Mouse (Mus musculus) hindbrain, embryonic 16.5 days (tissue): ENCODE measurements around the gene Hs6st3. TPM values are rescaled to one million over a fixed set of nuclear protein-coding genes. Genes with fewer than 3 reads are reported as not detected.

Experiments
- ATAC-seq: fragments of 200-750 bp; cut with Nextera tagmentation; 2 replicates; pipeline ENCODE4 v1.8.0; 2017; ENCODE audit warnings: moderate TSS enrichment, moderate library complexity
- H3K27ac ChIP-seq: fragments of 300-500 bp; sonication (generic); 2 replicates; pipeline ENCODE4 v1.5.1; 2014; ENCODE audit warnings: low read depth, mild to moderate bottlenecking, control low read depth, low read length, moderate library complexity
- H3K27me3 ChIP-seq: fragments of 300-500 bp; sonication (generic); replicated peaks from 2 replicates; pipeline ENCODE4 v1.6.1; 2014; ENCODE audit warnings: low read length; ENCODE audit not compliant: control insufficient read depth, insufficient read depth
- H3K36me3 ChIP-seq: fragments of 300-500 bp; sonication (generic); 2 replicates; pipeline ENCODE4 v1.6.1; 2014; ENCODE audit warnings: mild to moderate bottlenecking, low read length, moderate library complexity, mixed read lengths; ENCODE audit not compliant: control insufficient read depth, insufficient read depth
- H3K4me1 ChIP-seq: fragments of 300-500 bp; sonication (generic); 2 replicates; pipeline ENCODE4 v1.6.1; 2014; ENCODE audit warnings: low read depth, low read length; ENCODE audit not compliant: control insufficient read depth, insufficient read depth
- H3K4me2 ChIP-seq: fragments of 300-500 bp; sonication (generic); 2 replicates; pipeline ENCODE4 v1.6.1; 2014; ENCODE audit warnings: mild to moderate bottlenecking, low read length, control low read depth, moderate library complexity
- H3K4me3 ChIP-seq: fragments of 300-500 bp; sonication (generic); 2 replicates; pipeline ENCODE4 v1.5.1; 2014; ENCODE audit warnings: mild to moderate bottlenecking, low read length, control low read depth, moderate library complexity
- H3K9ac ChIP-seq: fragments of 300-500 bp; sonication (generic); 2 replicates; pipeline ENCODE4 v1.6.1; 2014; ENCODE audit warnings: low read depth, mild to moderate bottlenecking, control low read depth, low read length, moderate library complexity
- H3K9me3 ChIP-seq: fragments of 300-500 bp; sonication (generic); 2 replicates; pipeline ENCODE4 v1.6.1; 2014; ENCODE audit warnings: mild to moderate bottlenecking, low read length, moderate library complexity; ENCODE audit not compliant: control insufficient read depth
- WGBS: fragments of 180-500 bp; shearing (Covaris S2); extraction: QIAGEN DNeasy Blood & Tissue Kit; methylation state at CpG from one replicate; pipeline ENCODE4 v1.1.7; 2014; 5-methylcytosine and 5-hydroxymethylcytosine counted together
- polyA plus RNA-seq: library from polyadenylated mRNA; unstranded; fragments of >200 nt; fragmentation: Nextera tagmentation; extraction: Ambion mirVana; gene quantifications from 2 replicates; pipeline ENCODE4 v1.2.1, GENCODE M21; 2015

Gene Hs6st3
- polyA plus RNA-seq, 1 experiment from 2014 or later, result 1.8 TPM

DNA sequence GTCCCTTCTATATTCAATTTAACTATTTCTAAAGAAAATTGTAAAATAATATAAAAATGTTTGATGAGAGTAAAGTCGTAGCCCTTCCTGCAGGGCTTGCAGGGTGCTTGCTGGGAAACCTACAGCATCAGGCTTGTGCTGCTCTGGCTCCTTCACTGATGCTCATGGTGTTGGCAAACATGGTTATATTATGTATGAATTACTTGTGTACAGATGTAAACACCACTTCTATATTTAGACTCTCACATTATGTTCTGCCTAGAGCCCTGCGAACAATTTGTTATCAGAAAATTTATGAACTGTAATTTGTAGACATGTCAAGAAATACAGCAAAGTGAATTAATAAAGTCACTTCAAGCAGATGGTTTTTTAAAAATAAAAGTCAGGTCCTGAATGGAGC, 474.7 kb downstream of the Hs6st3 start:
- Histone ChIP-seq H3K4me2 (no peak overlapping the region), H3K9me3 (no peaks in the 10 kb centered on the region), H3K4me1 (no peaks in the 10 kb centered on the region), H3K9ac (no peak overlapping the region), H3K36me3 (no peaks in the 10 kb centered on the region), H3K27me3 (no peaks in the 10 kb centered on the region), H3K27ac (no peak overlapping the region), H3K4me3 (no peak overlapping the region)
- 85% methylated on average over 2 of the region's 2 CpGs for WGBS
- no peak for ATAC-seq

DNA sequence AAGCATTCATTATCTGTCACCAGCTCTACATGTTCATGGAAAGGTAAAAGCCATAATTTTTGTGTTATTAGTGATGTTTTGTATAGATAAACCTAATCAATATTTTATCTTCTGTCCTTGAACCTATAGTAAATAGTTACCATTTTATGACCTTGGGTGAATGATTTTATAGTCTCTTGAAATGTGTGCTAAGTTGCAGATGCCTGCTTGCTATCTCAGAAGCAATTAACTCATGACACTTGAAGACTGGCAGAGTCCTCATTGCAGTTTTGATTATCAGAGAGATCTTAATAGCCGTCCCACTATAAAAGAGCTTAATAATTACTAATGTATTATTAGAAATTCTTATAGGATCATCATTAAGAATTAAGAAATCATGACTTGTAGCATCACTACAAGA, 491.0 kb downstream of the Hs6st3 start:
- Histone ChIP-seq H3K4me3 (no peak overlapping the region), H3K27ac (no peak overlapping the region), H3K36me3 (no peaks in the 10 kb centered on the region), H3K27me3 (no peaks in the 10 kb centered on the region), H3K9me3 (no peaks in the 10 kb centered on the region), H3K9ac (no peak overlapping the region), H3K4me2 (no peak overlapping the region), H3K4me1 (no peaks in the 10 kb centered on the region)
- 90% methylated on average over 1 of the region's 1 CpGs for WGBS
- ATAC-seq, result no peak

DNA sequence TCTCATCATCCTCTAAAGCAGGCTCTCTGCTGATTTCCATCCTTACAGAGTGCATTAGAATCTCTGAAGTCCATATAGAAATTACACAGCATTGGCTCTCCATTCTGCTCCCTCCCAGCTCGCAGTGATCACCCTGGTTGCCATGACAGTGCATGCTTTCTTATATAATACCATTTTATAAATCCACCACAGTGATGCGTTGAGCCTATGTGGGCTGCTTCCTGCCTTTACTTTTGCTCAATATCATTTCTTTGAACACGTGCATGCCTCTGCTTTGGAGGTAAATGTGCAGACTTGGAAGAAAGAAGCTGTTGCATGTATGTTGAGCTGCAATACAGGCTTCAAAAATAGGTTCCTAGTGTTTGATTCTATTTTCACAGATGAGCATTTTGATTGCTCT, 494.9 kb downstream of the Hs6st3 start:
- Histone ChIP-seq H3K36me3 (no peaks in the 10 kb centered on the region), H3K27me3 (no peaks in the 10 kb centered on the region), H3K4me3 (no peak overlapping the region), H3K4me1 (no peaks in the 10 kb centered on the region), H3K4me2 (no peak overlapping the region), H3K9ac (no peak overlapping the region), H3K27ac (no peak overlapping the region), H3K9me3 (no peaks in the 10 kb centered on the region)
- no peak for ATAC-seq
- 63% methylated on average over 3 of the region's 3 CpGs for WGBS

DNA sequence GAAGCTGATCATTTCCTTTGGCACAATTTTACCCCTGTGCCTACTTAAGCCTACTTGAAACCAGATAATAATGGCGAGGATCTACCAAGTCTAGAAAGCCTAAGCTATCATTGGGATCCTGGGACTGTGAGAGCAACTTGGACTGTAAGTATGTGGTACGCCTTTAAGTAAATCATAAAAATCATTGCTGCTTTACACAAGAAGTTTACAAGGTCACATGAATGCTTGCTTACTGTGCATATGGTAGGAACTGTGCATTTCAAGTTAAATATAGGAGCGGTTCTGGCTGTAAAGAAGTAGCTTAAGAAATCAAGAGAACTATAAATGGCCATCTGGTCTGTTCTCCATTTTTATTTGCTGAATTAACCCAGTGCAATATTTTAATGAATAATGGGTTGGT, 495.5 kb downstream of the Hs6st3 start:
- ATAC-seq, result no peak
- 79% methylated on average over 3 of the region's 3 CpGs for WGBS
- Histone ChIP-seq H3K4me2 (no peak overlapping the region), H3K36me3 (no peaks in the 10 kb centered on the region), H3K9me3 (no peaks in the 10 kb centered on the region), H3K27me3 (no peaks in the 10 kb centered on the region), H3K9ac (no peak overlapping the region), H3K27ac (no peak overlapping the region), H3K4me3 (no peak overlapping the region), H3K4me1 (no peaks in the 10 kb centered on the region)

DNA sequence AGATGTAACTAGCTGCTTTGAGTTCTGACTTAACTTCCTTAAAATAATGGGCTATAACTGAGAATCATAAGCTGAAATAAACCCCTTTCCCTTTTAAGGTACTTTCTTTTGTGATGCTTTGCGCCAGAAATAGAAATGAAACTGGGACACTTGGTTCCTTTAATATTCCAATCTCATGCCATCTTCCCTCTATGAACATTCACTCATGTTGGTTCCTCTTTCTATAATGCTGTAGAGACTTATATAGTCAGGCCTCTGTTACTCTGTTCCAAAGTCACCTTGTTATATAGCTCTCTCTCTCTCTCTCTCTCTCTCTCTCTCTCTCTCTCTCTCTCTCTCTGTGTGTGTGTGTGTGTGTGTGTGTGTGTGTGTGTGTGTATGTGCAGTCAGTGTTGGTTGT, 504.7 kb downstream of the Hs6st3 start:
- H3K27ac ChIP-seq, result no peak overlapping the region
- no peaks in the 10 kb centered on the region for H3K27me3 ChIP-seq
- no peak overlapping the region for H3K4me2 ChIP-seq
- ATAC-seq, result no peak
- H3K4me3 ChIP-seq, result no peak overlapping the region
- no peaks in the 10 kb centered on the region for H3K36me3 ChIP-seq
- no peaks in the 10 kb centered on the region for H3K4me1 ChIP-seq
- WGBS, result 97% methylated on average over 1 of the region's 1 CpGs
- H3K9me3 ChIP-seq, result peaks cover 2% of the 10 kb centered on the region; the same call in 1 of the 2 replicates
- no peak overlapping the region for H3K9ac ChIP-seq

DNA sequence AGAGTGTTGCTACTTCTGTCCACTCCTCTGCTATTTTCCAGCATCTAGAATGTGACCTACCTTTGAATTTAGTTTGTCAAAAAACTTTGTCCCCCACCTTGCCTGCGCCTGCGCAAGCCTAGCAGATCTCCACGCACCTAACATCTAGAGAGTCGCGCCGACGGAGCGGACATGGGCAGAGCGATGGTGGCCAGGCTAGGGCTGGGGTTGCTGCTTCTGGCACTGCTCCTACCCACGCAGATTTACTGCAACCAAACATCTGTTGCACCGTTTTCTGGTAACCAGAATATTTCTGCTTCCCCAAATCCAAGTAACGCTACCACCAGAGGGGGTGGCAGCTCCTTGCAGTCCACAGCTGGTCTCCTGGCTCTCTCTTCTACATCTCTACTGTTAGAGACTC, 505.7 kb downstream of the Hs6st3 start:
- peaks cover 2% of the 10 kb centered on the region; the same call in 1 of the 2 replicates for H3K9me3 ChIP-seq
- H3K27ac ChIP-seq, result no peak overlapping the region
- 91% methylated on average over 12 of the region's 12 CpGs for WGBS
- H3K4me2 ChIP-seq, result no peak overlapping the region
- no peak for ATAC-seq
- no peaks in the 10 kb centered on the region for H3K4me1 ChIP-seq
- H3K4me3 ChIP-seq, result no peak overlapping the region
- no peak overlapping the region for H3K9ac ChIP-seq
- H3K36me3 ChIP-seq, result no peaks in the 10 kb centered on the region
- H3K27me3 ChIP-seq, result no peaks in the 10 kb centered on the region

DNA sequence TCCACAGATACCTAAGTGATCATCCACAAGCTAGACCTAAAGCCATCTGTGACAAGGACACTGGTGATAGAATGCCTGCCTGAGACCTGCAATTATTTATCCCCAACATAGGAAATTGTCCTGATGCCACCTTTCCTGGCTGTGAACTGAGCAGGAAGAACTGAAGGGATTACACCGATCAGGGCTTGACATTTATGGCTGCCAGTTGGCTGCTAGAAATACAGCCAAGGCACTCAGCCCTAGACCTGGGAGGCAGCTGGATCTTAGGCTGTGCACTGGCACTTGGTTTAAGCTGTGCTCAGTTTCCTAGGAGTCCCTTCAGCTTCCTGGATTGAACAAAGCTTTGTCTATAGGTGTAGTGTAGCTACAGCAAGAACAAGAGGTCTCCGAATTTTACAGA, 518.8 kb downstream of the Hs6st3 start:
- Histone ChIP-seq H3K9ac (no peak overlapping the region), H3K27ac (no peak overlapping the region), H3K27me3 (no peaks in the 10 kb centered on the region), H3K4me1 (no peaks in the 10 kb centered on the region), H3K9me3 (no peaks in the 10 kb centered on the region), H3K36me3 (no peaks in the 10 kb centered on the region), H3K4me2 (no peak overlapping the region), H3K4me3 (no peak overlapping the region)
- WGBS, result 81% methylated on average over 2 of the region's 2 CpGs
- ATAC-seq, result no peak

DNA sequence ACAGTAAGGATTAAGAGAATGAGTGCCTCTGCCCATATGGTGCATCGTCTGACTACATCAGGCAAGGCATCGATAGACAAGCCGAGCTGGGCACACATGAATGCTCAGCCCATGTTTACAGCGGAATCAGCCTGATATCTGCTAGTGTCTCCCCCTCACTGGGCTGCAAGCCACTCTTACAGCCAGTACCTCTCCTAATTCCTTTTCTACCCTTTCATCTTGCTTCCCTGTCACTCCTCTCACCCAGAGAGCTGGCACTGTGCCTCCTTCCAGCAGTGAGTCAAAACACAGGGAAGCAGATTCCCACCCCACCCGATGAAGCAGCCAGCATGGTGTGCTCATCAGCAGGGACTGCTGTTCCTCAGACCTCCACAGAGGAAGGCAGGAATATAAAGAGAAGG, 527.6 kb downstream of the Hs6st3 start:
- Histone ChIP-seq H3K4me1 (no peaks in the 10 kb centered on the region), H3K9me3 (no peaks in the 10 kb centered on the region), H3K27me3 (no peaks in the 10 kb centered on the region), H3K4me2 (no peak overlapping the region), H3K4me3 (no peak overlapping the region), H3K36me3 (no peaks in the 10 kb centered on the region), H3K9ac (peak overlapping the region; percentile 2; the same call in 1 of the 2 replicates), H3K27ac (peak overlapping the region; percentile 55)
- peak; percentile 86 for ATAC-seq
- 43% methylated on average over 5 of the region's 5 CpGs for WGBS

DNA sequence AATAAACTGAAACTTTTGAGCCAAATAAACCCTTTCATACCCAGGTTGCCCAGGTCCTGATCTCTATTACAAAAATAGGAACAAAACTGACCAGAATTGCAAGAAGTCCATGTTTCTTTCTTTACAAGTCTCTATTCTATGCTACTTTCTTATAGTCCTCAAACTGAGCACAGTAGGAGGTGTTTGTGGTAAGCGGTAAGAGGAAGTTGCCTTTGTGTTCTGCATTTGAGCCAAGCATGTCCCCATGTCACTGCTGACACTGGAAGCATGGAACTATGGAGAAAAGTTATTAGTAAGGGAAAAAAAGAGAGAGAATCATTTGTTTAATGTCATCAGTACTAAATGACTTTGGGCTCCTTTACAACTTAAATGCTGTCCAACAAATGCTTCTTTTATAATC, 529.3 kb downstream of the Hs6st3 start:
- H3K9ac ChIP-seq, result no peak overlapping the region
- no peaks in the 10 kb centered on the region for H3K9me3 ChIP-seq
- WGBS, result 70% methylated on average over 1 of the region's 1 CpGs
- H3K27ac ChIP-seq, result no peak overlapping the region
- no peaks in the 10 kb centered on the region for H3K4me1 ChIP-seq
- H3K36me3 ChIP-seq, result no peaks in the 10 kb centered on the region
- H3K4me3 ChIP-seq, result no peak overlapping the region
- H3K4me2 ChIP-seq, result no peak overlapping the region
- ATAC-seq, result no peak
- H3K27me3 ChIP-seq, result no peaks in the 10 kb centered on the region
